Mouse (Mus musculus): ENCODE measurements at regions not wholly inside any gene's neighbourhood (a gene's known extent, or its start where the extent isn't known, plus 50 kb on each side); places are given as distances from the start of the nearest gene placed in this dataset.

DNA sequence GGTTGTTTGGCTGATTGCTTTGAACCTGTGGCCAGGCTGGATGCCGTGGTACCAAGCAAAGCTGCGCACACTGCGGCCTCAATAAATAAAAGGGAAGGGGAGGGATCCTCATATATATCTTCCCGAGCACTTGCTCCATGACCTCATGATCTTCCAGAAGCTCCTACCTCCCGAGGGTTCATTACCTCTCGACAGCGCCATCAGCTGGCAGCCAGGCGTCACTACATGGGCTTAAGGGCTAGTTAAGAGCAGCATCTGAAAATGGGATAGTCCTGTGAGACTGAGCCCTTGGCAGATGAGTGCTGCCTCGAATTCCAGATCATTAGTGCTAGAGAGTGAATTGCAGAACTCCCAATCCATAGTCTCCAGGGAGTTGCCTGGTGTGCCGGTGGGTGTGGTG, 134.0 kb downstream of the Zfp281 start:
- Histone ChIP-seq H3K4me3 (no peak overlapping the region), H3K27ac (no peak overlapping the region), H3K4me1 (no peaks in the 10 kb centered on the region), H3K9ac (no peak overlapping the region), H3K9me3 (replicated peaks) (no peaks in the 10 kb centered on the region), H3K36me3 (no peaks in the 10 kb centered on the region), H3K4me2 (no peak overlapping the region), H3K27me3 (replicated peaks) (no peaks in the 10 kb centered on the region)
- no peak for ATAC-seq
- 50% methylated on average over 10 of the region's 10 CpGs for WGBS (ENCODE audit: insufficient replicate concordance)

DNA sequence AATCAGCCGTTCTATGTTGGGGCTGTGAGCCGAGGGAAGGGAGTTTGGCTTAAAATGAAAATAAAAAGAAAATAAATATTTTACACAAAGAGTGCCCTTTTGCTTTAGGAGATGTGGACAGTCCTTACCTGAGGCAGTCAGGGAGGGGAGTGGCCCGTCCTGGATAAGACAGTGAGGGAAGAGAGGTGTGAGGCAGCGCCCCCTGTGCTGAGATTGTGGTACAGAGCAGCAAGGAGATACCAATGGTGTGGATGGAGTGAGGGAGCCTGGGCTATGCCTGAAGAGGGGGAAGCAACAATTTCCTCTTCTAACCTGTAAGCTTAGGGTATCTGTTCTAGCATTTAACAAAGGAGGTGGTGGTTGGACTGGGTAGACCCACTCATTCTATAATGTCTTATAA, 134.5 kb downstream of the Zfp281 start:
- H3K36me3 ChIP-seq, result no peaks in the 10 kb centered on the region
- WGBS (ENCODE audit: insufficient replicate concordance), result 67% methylated on average over 4 of the region's 4 CpGs
- H3K4me2 ChIP-seq, result no peak overlapping the region
- H3K9ac ChIP-seq, result no peak overlapping the region
- H3K4me3 ChIP-seq, result no peak overlapping the region
- H3K27ac ChIP-seq, result no peak overlapping the region
- H3K9me3 ChIP-seq (replicated peaks), result no peaks in the 10 kb centered on the region
- ATAC-seq, result no peak
- no peaks in the 10 kb centered on the region for H3K4me1 ChIP-seq
- no peaks in the 10 kb centered on the region for H3K27me3 ChIP-seq (replicated peaks)

DNA sequence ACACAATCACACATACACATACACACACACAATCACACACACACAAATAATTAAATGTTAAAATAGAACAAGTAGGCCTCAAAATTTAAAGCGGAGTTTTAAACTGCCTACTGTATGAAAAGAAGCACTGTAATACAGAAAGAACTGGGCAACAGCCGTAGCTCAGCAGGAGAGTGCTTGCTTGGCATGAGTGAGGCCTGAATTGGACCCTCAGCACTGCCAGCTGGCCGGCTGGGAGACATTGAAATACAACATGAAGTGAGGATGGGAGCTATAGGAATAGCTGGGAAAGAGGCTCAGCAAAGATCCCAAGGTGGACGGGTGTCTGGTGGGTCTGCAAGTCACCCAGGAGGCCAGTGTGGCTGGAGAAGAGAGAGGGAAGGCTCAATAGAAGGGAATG, 136.8 kb downstream of the Zfp281 start:
- H3K9me3 ChIP-seq (replicated peaks), result no peaks in the 10 kb centered on the region
- no peaks in the 10 kb centered on the region for H3K27me3 ChIP-seq (replicated peaks)
- H3K36me3 ChIP-seq, result no peaks in the 10 kb centered on the region
- no peaks in the 10 kb centered on the region for H3K4me1 ChIP-seq
- H3K4me3 ChIP-seq, result no peak overlapping the region
- 68% methylated on average over 4 of the region's 4 CpGs for WGBS (ENCODE audit: insufficient replicate concordance)
- no peak overlapping the region for H3K4me2 ChIP-seq
- no peak for ATAC-seq
- H3K9ac ChIP-seq, result no peak overlapping the region
- no peak overlapping the region for H3K27ac ChIP-seq

DNA sequence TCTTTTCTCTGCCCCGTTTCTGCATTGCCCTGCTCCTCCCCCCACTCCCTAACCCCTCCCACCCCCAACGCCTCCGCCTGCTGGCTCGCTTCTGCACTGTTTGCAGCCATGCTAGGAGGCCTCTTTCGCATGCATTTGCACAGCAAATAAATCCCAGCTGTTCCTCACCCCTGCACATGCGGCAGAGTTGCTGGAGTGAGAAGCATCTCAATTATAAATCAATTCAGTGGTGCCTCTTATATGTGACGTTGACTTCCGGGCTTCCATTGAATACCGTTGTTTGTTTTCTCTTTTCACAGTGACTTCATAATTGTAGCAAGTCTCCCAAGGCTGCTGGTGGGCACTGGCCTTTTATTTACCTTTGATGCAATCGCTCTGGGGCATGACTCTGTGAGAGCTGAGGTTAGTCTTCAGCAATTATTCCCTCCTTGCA, 144.3 kb downstream of the Zfp281 start:
- Histone ChIP-seq H3K27ac (no peak overlapping the region), H3K4me3 (no peak overlapping the region), H3K36me3 (no peaks in the 10 kb centered on the region), H3K27me3 (replicated peaks) (no peaks in the 10 kb centered on the region), H3K4me1 (no peaks in the 10 kb centered on the region), H3K9me3 (replicated peaks) (no peaks in the 10 kb centered on the region; the same call in 1 of the 2 replicates), H3K4me2 (peak overlapping the region; percentile 36), H3K9ac (no peak overlapping the region)
- WGBS (ENCODE audit: insufficient replicate concordance), result 14% methylated on average over 10 of the region's 10 CpGs
- ATAC-seq, result no peak

DNA sequence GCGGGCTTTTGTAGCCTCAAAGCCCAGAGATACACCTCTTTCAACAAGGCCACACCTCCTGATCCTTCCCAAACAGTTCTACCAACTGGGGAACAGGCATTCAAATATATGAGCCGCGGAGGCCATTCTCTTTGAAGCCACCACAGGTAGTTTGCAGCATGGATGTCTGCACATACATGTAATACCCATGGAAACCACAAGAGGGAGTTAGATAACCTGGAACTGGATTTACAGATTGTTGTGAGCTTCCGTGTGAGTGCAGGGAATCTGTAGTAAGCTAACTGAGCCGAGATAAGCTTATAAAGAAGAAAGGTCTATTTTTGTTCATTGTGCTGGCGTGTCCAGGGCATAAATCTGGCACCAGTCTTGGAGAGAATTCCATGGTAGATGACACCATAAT, 149.0 kb downstream of the Zfp281 start:
- 73% methylated on average over 6 of the region's 6 CpGs for WGBS (ENCODE audit: insufficient replicate concordance)
- ATAC-seq, result no peak
- Histone ChIP-seq H3K4me3 (no peak overlapping the region), H3K27ac (no peak overlapping the region), H3K27me3 (replicated peaks) (no peaks in the 10 kb centered on the region), H3K9me3 (replicated peaks) (no peaks in the 10 kb centered on the region; the same call in 1 of the 2 replicates), H3K4me1 (no peaks in the 10 kb centered on the region), H3K9ac (no peak overlapping the region), H3K4me2 (no peak overlapping the region), H3K36me3 (no peaks in the 10 kb centered on the region)

DNA sequence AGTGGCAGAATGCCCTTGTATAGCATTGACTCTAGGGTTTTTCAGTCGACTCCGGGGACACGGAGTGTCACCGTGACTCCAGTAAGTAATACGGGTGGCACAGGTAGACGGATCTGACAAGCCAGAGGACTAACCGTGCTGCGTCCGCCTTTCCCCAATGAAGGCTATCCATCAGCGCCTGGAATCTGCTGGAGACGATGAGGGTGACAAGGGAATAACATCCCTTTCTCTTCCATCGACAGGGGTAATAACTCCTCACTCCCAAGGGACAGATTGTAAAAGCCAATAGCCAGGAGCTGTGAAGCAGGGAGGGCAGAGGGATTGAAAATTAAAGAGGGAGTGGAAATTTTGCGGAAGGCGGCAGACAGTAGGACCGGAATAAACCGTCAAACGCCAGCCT, 151.5 kb downstream of the Zfp281 start:
- no peak overlapping the region for H3K9ac ChIP-seq
- H3K36me3 ChIP-seq, result no peaks in the 10 kb centered on the region
- no peak overlapping the region for H3K4me3 ChIP-seq
- no peaks in the 10 kb centered on the region for H3K4me1 ChIP-seq
- H3K27me3 ChIP-seq (replicated peaks), result no peaks in the 10 kb centered on the region
- H3K4me2 ChIP-seq, result no peak overlapping the region
- no peaks in the 10 kb centered on the region; the same call in 1 of the 2 replicates for H3K9me3 ChIP-seq (replicated peaks)
- 84% methylated on average over 17 of the region's 17 CpGs for WGBS (ENCODE audit: insufficient replicate concordance)
- ATAC-seq, result no peak
- no peak overlapping the region for H3K27ac ChIP-seq

DNA sequence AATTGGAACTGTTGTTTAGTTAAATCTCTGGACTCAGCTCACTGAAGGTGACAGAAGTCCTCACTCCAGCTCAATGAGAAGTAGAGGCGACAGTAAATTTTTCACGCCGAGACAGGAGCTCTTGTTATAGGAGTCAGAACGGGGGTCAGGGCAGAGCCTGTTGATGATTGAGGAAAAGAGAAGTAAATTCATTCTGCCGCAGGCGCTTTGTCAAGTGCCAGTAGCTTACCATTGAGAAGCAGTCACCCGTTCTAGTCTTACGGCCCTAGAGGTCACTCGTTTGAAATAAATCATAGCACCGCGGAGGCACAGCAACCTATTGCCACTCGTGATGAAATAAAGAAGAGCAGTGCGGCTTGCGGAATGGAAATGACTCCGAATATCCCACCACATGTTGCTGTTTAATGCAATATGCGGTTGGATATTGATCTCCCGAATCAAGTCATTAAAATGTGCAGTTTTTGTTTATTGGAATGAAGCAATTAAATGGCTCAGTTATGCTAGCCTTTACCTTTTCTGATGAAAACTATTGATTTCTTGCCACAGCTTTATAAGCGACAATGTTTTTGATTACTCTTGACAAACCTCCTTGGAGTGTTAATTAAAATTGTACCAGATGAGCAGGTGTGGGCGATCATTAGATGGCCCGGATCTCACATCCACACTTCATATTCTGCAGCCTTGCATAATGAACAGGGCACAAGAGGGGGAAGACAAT, 152.7 kb downstream of the Zfp281 start:
- Histone ChIP-seq H3K4me3 (no peak overlapping the region), H3K27me3 (replicated peaks) (no peaks in the 10 kb centered on the region), H3K9ac (no peak overlapping the region), H3K9me3 (replicated peaks) (no peaks in the 10 kb centered on the region; the same call in 1 of the 2 replicates), H3K36me3 (no peaks in the 10 kb centered on the region), H3K4me2 (no peak overlapping the region), H3K27ac (no peak overlapping the region), H3K4me1 (no peaks in the 10 kb centered on the region)
- 81% methylated on average over 20 of the region's 20 CpGs for WGBS (ENCODE audit: insufficient replicate concordance)
- ATAC-seq, result no peak

DNA sequence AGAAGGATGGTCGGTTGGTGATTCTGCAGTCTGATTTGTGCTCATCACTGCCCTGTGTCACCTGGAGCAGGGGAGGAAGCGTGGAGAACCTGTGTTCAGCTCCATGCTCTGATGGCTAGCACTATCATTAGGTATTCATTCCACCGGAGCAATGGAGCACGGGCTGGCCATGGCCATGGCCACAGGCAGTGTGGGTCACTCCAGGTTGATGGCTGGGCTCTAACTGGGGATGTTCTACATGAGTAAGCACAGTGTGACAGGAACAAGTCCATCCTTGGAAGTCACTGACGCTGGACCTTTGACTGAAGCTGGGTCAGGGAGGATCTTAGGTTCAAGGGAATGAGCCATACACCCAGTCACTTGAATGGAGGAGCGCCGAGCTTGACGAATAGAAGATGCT, 154.7 kb downstream of the Zfp281 start:
- ATAC-seq, result no peak

DNA sequence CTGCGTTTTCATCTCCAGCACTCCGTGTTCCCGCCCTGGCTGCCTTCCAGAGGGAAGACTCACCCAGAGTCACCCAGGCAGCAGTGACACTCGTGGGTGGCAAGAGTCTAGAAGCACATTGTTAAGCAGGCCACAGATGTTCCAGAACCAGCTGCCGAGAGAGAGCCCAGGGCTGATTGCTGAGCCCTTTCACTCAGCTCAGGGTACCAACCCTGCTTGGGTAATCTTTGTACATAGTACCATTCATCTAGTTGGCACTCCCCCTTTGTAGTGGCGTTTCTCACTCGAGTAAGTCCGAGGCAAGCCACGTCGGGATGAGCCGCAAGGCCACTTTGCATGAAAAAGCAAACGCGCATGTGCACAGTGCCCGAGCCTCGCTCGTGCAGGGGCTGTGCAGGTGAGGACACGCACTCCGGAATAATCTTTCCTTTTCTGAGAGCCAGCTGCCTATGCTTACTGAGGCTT, 156.9 kb downstream of the Zfp281 start:
- H3K4me3 ChIP-seq, result no peak overlapping the region
- no peaks in the 10 kb centered on the region for H3K9me3 ChIP-seq (replicated peaks)
- 62% methylated on average over 18 of the region's 18 CpGs for WGBS (ENCODE audit: insufficient replicate concordance)
- H3K27me3 ChIP-seq (replicated peaks), result no peaks in the 10 kb centered on the region
- H3K4me1 ChIP-seq, result no peaks in the 10 kb centered on the region
- no peak overlapping the region for H3K4me2 ChIP-seq
- ATAC-seq, result no peak
- H3K27ac ChIP-seq, result no peak overlapping the region
- H3K36me3 ChIP-seq, result no peaks in the 10 kb centered on the region
- H3K9ac ChIP-seq, result no peak overlapping the region

More for the DNA sequence above, 154.7 kb downstream of the Zfp281 start:
- Histone ChIP-seq H3K36me3 (no peaks in the 10 kb centered on the region), H3K9me3 (replicated peaks) (no peaks in the 10 kb centered on the region), H3K4me2 (no peak overlapping the region), H3K4me3 (no peak overlapping the region), H3K9ac (no peak overlapping the region), H3K27ac (no peak overlapping the region), H3K4me1 (no peaks in the 10 kb centered on the region), H3K27me3 (replicated peaks) (no peaks in the 10 kb centered on the region)
- WGBS (ENCODE audit: insufficient replicate concordance), result 70% methylated on average over 8 of the region's 8 CpGs

DNA sequence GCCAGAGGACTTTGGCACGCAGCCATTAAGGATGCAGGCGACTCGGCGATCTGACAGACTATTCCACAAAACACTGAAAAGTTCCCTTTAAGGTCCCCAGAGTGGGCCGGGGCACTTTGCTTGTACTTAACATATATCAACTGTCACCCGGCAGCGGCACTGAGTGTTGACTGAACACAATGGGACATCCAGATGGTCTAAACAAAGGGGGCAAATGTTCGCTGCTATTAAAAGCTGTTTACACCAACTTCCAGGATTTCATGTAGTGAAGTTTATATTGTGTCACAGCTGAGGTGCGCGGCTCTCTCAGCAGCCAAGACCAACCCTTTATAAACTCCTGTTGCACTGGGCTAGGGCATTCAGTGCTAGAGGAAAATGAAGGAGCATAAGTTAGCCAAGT, 157.6 kb downstream of the Zfp281 start:
- Histone ChIP-seq H3K4me3 (no peak overlapping the region), H3K27ac (no peak overlapping the region), H3K27me3 (replicated peaks) (no peaks in the 10 kb centered on the region)

DNA sequence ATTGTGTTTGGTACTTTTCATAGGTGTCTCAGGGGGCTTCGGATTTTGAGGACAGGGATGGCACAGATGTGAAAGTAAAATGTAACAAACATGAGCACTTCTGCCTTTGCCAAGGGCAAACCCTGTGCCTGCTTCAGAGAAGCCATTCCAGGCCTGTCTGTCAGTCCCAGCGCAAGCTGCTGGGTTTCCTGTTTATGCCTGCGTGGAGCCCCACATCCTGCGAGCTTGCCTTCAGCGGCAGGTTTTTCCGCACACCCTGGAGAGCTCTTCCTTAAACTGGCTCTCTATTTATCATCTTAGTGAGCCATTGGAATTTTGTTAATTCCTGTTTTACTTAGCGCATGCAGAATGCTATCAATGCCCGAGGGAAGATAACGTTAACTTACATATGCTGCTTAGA, 159.5 kb downstream of the Zfp281 start:
- no peaks in the 10 kb centered on the region for H3K36me3 ChIP-seq
- 24% methylated on average over 9 of the region's 9 CpGs for WGBS (ENCODE audit: insufficient replicate concordance)
- H3K4me2 ChIP-seq, result no peak overlapping the region
- H3K4me1 ChIP-seq, result no peaks in the 10 kb centered on the region
- H3K27ac ChIP-seq, result no peak overlapping the region
- no peak for ATAC-seq
- no peaks in the 10 kb centered on the region for H3K27me3 ChIP-seq (replicated peaks)
- H3K9me3 ChIP-seq (replicated peaks), result no peaks in the 10 kb centered on the region
- H3K9ac ChIP-seq, result no peak overlapping the region
- H3K4me3 ChIP-seq, result no peak overlapping the region

More for the DNA sequence above, 157.6 kb downstream of the Zfp281 start:
- no peaks in the 10 kb centered on the region for H3K4me1 ChIP-seq
- no peak overlapping the region for H3K9ac ChIP-seq
- WGBS (ENCODE audit: insufficient replicate concordance), result 57% methylated on average over 10 of the region's 10 CpGs
- no peak for ATAC-seq
- H3K4me2 ChIP-seq, result no peak overlapping the region
- H3K36me3 ChIP-seq, result no peaks in the 10 kb centered on the region
- H3K9me3 ChIP-seq (replicated peaks), result no peaks in the 10 kb centered on the region

DNA sequence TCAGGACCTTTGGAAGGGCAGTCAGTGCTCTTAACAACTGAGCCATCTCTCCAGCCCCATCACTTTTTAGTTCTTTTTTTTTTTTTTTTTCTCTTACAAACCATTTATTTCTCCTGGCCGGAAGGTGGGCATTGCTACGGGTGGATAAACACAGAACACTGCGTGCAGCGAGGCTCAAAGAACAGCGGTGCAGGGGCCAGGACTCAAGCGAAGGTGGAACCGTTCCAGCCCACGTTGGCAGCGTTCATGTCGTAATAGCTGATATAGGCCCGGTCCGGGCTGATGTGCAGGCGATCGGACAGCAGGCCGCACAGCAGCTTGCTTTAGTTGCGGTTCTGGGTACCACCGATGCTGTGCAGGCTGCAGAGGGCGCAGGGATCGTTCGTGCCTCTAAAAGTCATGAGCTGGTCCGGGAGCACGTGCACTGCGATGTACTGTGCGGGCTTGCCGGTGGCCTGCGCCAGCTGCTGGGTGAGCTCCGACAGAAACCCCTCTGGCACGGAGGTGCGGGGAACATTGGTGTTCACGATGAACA, 164.3 kb downstream of the Zfp281 start:
- whole genome bisulfite sequencing (ENCODE audit: insufficient replicate concordance), result 68% methylated on average over 30 of the region's 30 CpGs
- Histone ChIP-seq H3K4me1 (no peaks in the 10 kb centered on the region), H3K36me3 (no peaks in the 10 kb centered on the region), H3K27ac (no peak overlapping the region), H3K4me2 (no peak overlapping the region), H3K9ac (no peak overlapping the region), H3K27me3 (replicated peaks) (no peaks in the 10 kb centered on the region), H3K4me3 (no peak overlapping the region), H3K9me3 (replicated peaks) (no peaks in the 10 kb centered on the region)
- no peak for ATAC-seq

DNA sequence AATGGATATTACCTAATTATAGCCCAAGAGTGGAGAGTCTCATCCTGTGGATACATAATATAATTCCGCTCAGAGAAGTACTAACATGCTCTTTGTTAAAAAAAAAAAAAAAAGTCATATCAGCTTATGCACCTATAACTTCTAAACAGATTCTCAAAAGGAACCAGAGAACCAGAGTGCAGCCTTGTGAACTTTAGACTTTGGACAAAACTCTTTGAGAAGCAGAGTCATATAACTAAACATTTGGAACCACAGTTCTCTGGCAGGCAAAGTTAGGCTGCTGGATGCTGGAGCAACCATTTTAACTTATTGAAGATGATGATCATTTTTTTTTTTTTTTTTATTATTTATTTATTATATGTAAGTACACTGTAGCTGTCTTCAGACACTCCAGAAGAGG, 166.9 kb downstream of the Zfp281 start:
- no peak for ATAC-seq
- Histone ChIP-seq H3K36me3 (no peaks in the 10 kb centered on the region), H3K4me1 (no peaks in the 10 kb centered on the region), H3K4me3 (no peak overlapping the region), H3K4me2 (no peak overlapping the region), H3K9ac (no peak overlapping the region), H3K9me3 (replicated peaks) (no peaks in the 10 kb centered on the region), H3K27me3 (replicated peaks) (no peaks in the 10 kb centered on the region), H3K27ac (no peak overlapping the region)
- 71% methylated on average over 1 of the region's 1 CpGs for WGBS (ENCODE audit: insufficient replicate concordance)

All from liver, embryonic 12.5 days (tissue).